Mouse (Mus musculus) kidney, embryonic 14.5 days (tissue): Measurements from ENCODE around the gene Rftn2. TPM values are rescaled to one million over a fixed set of nuclear protein-coding genes. Genes with fewer than 3 reads are reported as not detected.

ENCODE experiments used
- ATAC-seq: fragments of 200-750 bp; cut with Nextera tagmentation; 2 replicates; pipeline ENCODE4 v1.8.0; 2017; ENCODE audit warnings: moderate number of reproducible peaks, mild to moderate bottlenecking, moderate TSS enrichment, moderate library complexity; ENCODE audit not compliant: low FRiP score, low TSS enrichment
- H3K27ac ChIP-seq: fragments of 300-500 bp; sonication (generic); 2 replicates; pipeline ENCODE4 v1.5.1; 2014; ENCODE audit warnings: low read depth, mild to moderate bottlenecking, low read length, moderate library complexity, mixed read lengths
- H3K27me3 ChIP-seq: fragments of 300-500 bp; sonication (generic); 2 replicates; pipeline ENCODE4 v1.6.1; 2014; ENCODE audit warnings: mild to moderate bottlenecking, low read length; ENCODE audit not compliant: control insufficient read depth, insufficient read depth
- H3K36me3 ChIP-seq: fragments of 300-500 bp; sonication (generic); 2 replicates; pipeline ENCODE4 v1.6.1; 2014; ENCODE audit warnings: low read length, mixed read lengths; ENCODE audit not compliant: control insufficient read depth, insufficient read depth
- H3K4me1 ChIP-seq: fragments of 300-500 bp; sonication (generic); 2 replicates; pipeline ENCODE4 v1.6.1; 2014; ENCODE audit warnings: low read length, mixed read lengths; ENCODE audit not compliant: control insufficient read depth, insufficient read depth
- H3K4me2 ChIP-seq: fragments of 300-500 bp; sonication (generic); replicated peaks from 2 replicates; pipeline ENCODE4 v1.6.1; 2014; ENCODE audit warnings: low read depth, mild to moderate bottlenecking, low read length
- H3K4me3 ChIP-seq: fragments of 300-500 bp; sonication (generic); 2 replicates; pipeline ENCODE4 v1.5.1; 2014; ENCODE audit warnings: mild to moderate bottlenecking, low read length
- H3K9ac ChIP-seq: fragments of 300-500 bp; sonication (generic); 2 replicates; pipeline ENCODE4 v1.6.1; 2014; ENCODE audit warnings: low read depth, mild to moderate bottlenecking, low read length, moderate library complexity
- H3K9me3 ChIP-seq: fragments of 300-500 bp; sonication (generic); 2 replicates; pipeline ENCODE4 v1.6.1; 2016; ENCODE audit warnings: low read length; ENCODE audit not compliant: control insufficient read depth
- WGBS: fragments of 180-500 bp; shearing (Covaris S2); extraction: QIAGEN DNeasy Blood & Tissue Kit; methylation state at CpG from one replicate; pipeline ENCODE4 v1.1.7; 2014; 5-methylcytosine and 5-hydroxymethylcytosine counted together
- polyA plus RNA-seq: library from polyadenylated mRNA; unstranded; fragments of >200 nt; fragmentation: Nextera tagmentation; extraction: Ambion mirVana; gene quantifications from 2 replicates; pipeline ENCODE4 v1.2.1, GENCODE M21; 2014

The Rftn2 gene
- polyA plus RNA-seq, 1 experiment from 2014 or later = 6.6 TPM

DNA sequence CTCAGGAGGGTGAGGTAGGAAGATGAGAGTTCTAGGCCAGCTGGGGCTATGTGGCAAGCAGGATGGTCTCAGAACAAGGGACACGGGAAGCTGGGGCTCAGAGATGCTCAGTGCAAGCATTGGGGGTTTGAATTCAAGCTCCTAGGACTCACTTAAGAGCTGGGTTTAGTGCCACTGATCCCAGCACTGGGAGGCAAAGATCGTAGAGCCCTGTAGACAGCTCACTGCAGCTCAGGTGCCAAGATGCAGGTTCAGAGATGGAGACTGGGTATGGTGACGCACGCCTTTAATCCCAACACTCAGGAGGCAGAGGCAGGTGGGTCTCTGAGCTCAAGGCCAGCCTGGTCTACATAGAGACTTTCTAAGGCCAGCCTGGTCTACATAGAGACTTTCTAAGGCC is 69.3 kb downstream of the Rftn2 start:
- H3K4me3 ChIP-seq = no peak overlapping the region
- no peak overlapping the region for H3K27ac ChIP-seq
- no peak overlapping the region for H3K4me2 ChIP-seq
- no peak for ATAC-seq
- 95% methylated on average over 4 of the region's 4 CpGs for WGBS
- H3K9me3 ChIP-seq = no peaks in the 10 kb centered on the region
- H3K9ac ChIP-seq = no peak overlapping the region
- no peaks in the 10 kb centered on the region for H3K4me1 ChIP-seq
- H3K27me3 ChIP-seq = no peaks in the 10 kb centered on the region
- peaks cover 24% of the 10 kb centered on the region; the same call in 1 of the 2 replicates for H3K36me3 ChIP-seq

DNA sequence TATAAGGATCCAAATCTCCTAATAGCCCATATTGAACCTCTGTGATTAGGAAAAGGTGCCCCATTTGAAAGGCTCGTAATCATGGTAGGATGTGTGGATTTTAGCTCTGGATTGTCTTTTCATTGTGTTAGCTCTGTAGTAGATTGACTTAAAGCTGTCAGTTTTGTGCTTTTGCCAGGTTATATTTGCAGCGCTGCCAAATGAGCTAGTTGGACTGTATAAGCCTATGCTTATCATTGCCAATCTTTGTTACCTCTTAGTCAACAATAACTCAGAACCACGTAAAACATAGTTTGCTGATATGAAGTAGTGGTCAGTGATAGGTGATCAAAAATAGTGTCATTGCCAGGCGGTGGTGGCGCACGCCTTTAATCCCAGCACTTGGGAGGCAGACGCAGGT is 81.0 kb downstream of the Rftn2 start:
- Histone ChIP-seq H3K9me3 (no peaks in the 10 kb centered on the region), H3K4me2 (no peak overlapping the region), H3K9ac (no peak overlapping the region), H3K27me3 (no peaks in the 10 kb centered on the region), H3K4me1 (no peaks in the 10 kb centered on the region), H3K4me3 (no peak overlapping the region), H3K27ac (no peak overlapping the region), H3K36me3 (peaks cover 40% of the 10 kb centered on the region)
- ATAC-seq = no peak
- WGBS = 96% methylated on average over 7 of the region's 7 CpGs

DNA sequence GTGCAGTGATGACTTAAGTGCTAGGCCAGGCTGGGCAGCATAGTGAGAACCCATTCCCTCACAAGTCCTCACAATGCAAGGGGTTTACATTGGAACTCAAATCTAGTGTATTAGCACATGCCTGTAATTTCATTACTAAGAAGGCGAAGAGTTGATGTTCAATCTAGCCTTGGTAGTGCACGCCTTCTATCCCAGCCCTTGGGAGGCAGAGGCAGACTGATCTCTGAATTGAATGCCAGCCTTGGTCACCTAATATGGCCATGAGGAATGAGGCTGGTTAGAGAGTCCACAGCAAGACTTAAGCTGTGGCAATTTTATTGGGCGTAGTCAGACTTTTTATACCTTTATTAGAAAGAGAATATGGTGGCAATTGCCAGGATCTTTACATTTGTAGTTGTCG is 82.2 kb downstream of the Rftn2 start:
- Histone ChIP-seq H3K9me3 (no peaks in the 10 kb centered on the region), H3K27ac (no peak overlapping the region), H3K27me3 (no peaks in the 10 kb centered on the region), H3K9ac (no peak overlapping the region), H3K4me3 (no peak overlapping the region), H3K36me3 (peaks cover 38% of the 10 kb centered on the region), H3K4me1 (no peaks in the 10 kb centered on the region), H3K4me2 (no peak overlapping the region)
- WGBS = 90% methylated on average over 4 of the region's 4 CpGs
- ATAC-seq = no peak

DNA sequence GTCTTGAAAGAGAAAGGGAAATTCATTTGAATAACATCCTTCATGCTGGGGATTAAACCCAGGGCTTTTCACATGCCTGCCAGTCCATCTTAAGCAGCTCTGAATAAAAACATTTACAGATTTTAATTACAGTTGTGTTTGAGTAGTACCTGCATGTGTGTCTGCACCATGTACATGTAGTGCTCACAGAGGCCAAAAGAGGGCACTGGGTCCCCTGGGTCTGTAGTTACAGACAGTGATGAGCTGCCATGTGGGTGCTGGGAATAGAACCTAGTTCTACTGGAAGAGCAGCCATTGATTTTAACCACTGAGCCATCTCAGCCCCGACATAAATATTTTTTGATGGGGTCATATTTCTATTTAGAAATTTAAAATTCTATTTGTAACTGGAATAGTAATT is 90.7 kb downstream of the Rftn2 start:
- Histone ChIP-seq H3K9me3 (no peaks in the 10 kb centered on the region), H3K36me3 (peaks cover 20% of the 10 kb centered on the region; the same call in 1 of the 2 replicates), H3K4me3 (no peak overlapping the region), H3K27me3 (no peaks in the 10 kb centered on the region), H3K9ac (no peak overlapping the region), H3K4me2 (no peak overlapping the region), H3K27ac (no peak overlapping the region), H3K4me1 (no peaks in the 10 kb centered on the region)
- 95% methylated on average over 1 of the region's 1 CpGs for WGBS
- ATAC-seq = no peak

DNA sequence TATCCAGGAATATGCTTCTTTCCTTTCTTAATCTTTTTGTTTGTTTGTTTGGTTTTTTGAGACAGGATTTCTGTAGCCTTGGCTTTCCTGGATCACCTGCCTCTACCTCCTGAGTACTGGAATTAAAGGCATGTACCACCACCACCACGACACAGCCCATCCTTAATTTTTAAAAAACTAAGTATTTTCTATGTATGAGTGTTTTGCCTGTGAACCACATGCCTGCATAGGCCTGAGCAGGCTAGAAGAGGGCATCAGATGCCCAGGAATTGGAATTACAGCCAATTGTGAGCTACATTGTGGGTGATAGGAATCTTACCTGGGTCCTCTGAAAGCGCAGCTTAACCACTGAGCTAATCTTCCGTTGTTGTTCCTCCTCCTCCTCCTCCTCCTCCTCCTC is 92.3 kb downstream of the Rftn2 start:
- no peak overlapping the region for H3K27ac ChIP-seq
- peaks cover 9% of the 10 kb centered on the region; the same call in 1 of the 2 replicates for H3K36me3 ChIP-seq
- H3K27me3 ChIP-seq = no peaks in the 10 kb centered on the region
- no peak overlapping the region for H3K4me2 ChIP-seq
- no peaks in the 10 kb centered on the region for H3K4me1 ChIP-seq
- no peak overlapping the region for H3K9ac ChIP-seq
- no peak overlapping the region for H3K4me3 ChIP-seq
- no peak for ATAC-seq
- 96% methylated on average over 3 of the region's 3 CpGs for WGBS
- H3K9me3 ChIP-seq = no peaks in the 10 kb centered on the region

DNA sequence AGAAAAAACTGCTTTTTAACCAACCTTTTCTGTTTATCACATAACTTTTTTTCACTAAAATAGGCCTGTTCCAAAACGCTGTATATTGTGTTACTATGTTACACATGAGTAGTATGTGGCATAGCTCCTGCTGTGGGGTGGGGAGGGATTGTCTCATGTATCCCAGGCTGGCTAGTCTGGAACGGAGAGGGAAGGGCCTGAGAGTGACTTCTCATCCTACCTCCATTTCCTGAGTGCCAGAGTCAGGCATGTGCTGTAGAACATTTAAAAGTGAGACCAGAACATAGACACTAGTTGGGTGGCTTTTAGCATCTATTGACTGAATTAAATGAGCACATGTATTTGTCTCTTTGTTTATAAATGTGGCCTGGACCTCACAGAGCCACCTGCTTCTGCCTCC is 93.4 kb downstream of the Rftn2 start:
- H3K4me1 ChIP-seq = no peaks in the 10 kb centered on the region

DNA sequence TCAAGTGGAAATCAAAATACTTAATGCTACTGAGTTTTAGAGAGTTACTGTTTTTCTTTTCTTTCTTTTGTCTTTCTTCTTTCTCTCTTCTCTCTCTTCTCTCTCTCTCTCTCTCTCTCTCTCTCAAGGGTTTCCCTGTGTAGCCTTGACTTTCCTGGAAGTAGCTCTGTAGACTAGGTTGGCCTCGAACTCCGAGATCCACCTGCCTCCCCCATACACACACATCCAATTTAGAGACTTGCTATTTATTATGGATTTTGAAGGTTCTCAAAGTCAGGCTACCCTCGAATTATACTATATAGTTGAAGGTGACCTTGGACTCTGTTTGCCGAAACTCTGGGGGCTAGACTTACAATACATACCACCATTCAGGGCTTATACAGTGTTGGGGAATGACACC is 94.3 kb downstream of the Rftn2 start:
- H3K4me3 ChIP-seq = peak overlapping the region; percentile 99
- WGBS = 72% methylated on average over 4 of the region's 4 CpGs
- H3K9me3 ChIP-seq = no peaks in the 10 kb centered on the region
- H3K27me3 ChIP-seq = no peaks in the 10 kb centered on the region
- H3K4me1 ChIP-seq = no peaks in the 10 kb centered on the region
- H3K9ac ChIP-seq = peak overlapping the region; percentile 98; the same call in 1 of the 2 replicates
- H3K27ac ChIP-seq = no peak overlapping the region
- ATAC-seq = no peak
- H3K4me2 ChIP-seq = peak overlapping the region; percentile 65
- H3K36me3 ChIP-seq = peaks cover 6% of the 10 kb centered on the region; the same call in 1 of the 2 replicates

More for the DNA sequence above, 93.4 kb downstream of the Rftn2 start:
- Histone ChIP-seq H3K9ac (no peak overlapping the region), H3K9me3 (no peaks in the 10 kb centered on the region), H3K36me3 (peaks cover 6% of the 10 kb centered on the region; the same call in 1 of the 2 replicates), H3K4me2 (no peak overlapping the region), H3K27ac (no peak overlapping the region), H3K4me3 (no peak overlapping the region), H3K27me3 (no peaks in the 10 kb centered on the region)
- no peak for ATAC-seq
- WGBS = 60% methylated on average over 2 of the region's 2 CpGs

DNA sequence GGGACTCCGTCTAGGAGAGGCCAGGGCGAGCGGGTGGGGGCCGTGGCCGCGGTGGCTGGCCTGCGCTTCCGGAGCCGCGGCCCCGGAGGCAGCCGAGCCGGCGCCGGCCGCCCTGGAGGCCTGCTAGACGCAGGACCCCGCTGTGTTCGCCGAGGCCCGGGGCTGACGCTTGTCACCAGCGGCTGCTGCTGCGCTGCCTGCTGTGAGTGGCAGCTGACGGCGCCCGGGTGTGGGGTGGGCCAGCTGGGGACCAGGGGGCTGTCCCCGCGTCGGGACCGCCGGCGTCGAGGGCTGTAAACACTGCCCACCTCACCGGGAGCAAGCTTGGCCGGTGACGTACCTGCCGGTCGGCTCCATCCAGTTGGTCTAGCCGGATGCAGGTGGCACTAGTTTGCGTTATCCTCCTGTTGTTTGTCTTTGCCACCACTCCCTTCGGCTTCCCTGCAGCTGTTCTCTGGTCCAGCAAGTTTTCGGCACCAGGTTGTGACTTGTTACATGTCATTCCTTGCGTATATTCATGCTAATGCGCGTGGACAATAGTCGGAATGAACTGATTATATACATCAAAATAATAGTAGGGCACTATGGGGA is 95.1 kb downstream of the Rftn2 start:
- ATAC-seq = no peak
- H3K4me2 ChIP-seq = peak overlapping the region; percentile 65
- H3K9ac ChIP-seq = peak overlapping the region; percentile 98
- H3K4me3 ChIP-seq = peak overlapping the region; percentile 99
- under 1% methylated on average over 45 of the region's 47 CpGs for WGBS
- H3K4me1 ChIP-seq = no peaks in the 10 kb centered on the region
- H3K27me3 ChIP-seq = no peaks in the 10 kb centered on the region
- H3K9me3 ChIP-seq = no peaks in the 10 kb centered on the region
- H3K36me3 ChIP-seq = peaks cover 6% of the 10 kb centered on the region; the same call in 1 of the 2 replicates
- peak overlapping the region; percentile 96 for H3K27ac ChIP-seq

DNA sequence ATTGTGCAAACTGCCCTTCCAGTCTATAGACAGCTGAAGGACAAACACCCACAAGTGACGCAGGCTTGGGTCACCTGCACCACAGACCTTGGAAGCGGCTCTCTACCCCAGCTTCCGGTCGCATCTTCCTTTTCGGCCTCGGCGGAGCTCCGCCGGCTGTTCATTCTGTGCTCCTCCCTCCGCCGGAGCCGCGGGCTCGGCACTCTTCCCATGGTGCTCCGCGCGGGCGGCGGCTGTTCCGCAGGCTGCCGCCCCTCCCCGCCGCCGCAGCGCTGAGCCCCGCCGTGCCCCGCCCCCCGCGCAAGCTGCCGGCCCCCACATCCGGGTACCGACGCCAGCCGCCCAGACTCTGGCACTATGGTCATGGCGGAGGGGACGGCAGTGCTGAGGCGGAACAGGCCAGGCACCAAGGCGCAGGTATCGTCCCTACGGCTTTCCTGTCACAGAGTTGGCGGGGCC is 95.6 kb downstream of the Rftn2 start, which contains the start of gene Mob4:
TSS of gene Mob4 (plus strand) at position 289 of the 459 bp plus-strand sequence.
- Histone ChIP-seq H3K27ac (peak within 1 kb of the TSS; percentile 96), H3K4me1 (no peaks in the 10 kb centered on the region), H3K4me3 (peak within 1 kb of the TSS; percentile 99), H3K9ac (peak within 1 kb of the TSS; percentile 98), H3K4me2 (peak within 1 kb of the TSS; percentile 65), H3K9me3 (no peaks in the 10 kb centered on the region), H3K27me3 (no peaks in the 10 kb centered on the region), H3K36me3 (peaks cover 6% of the 10 kb centered on the region; the same call in 1 of the 2 replicates)
- 0% methylated on average over 42 of the region's 42 CpGs for WGBS
- peak; percentile 98 for ATAC-seq
